Mouse (Mus musculus): ENCODE data around the gene Dnajb8. TPM values are rescaled to one million over a fixed set of nuclear protein-coding genes. Genes with fewer than 3 reads are reported as not detected.

The Dnajb8 gene
- polyA plus RNA-seq, 1 experiment from 2014 or later: not detected

- H3K27ac ChIP-seq: no peak overlapping the region
- no peaks in the 10 kb centered on the region for H3K36me3 ChIP-seq (ENCODE audit: inconsistent target)
- WGBS (ENCODE audit: missing documents): 86% methylated on average over 25 of the region's 25 CpGs
- H3K79me2 ChIP-seq (ENCODE audit: inconsistent target): no peaks in the 10 kb centered on the region
- no peak overlapping the region for H3K4me3 ChIP-seq (ENCODE audit: inconsistent target)
Observed at GRCm38 (mm10) chr6:88204531-88205385, 17.3 kb upstream of the Dnajb8 start.

- H3K79me2 ChIP-seq (ENCODE audit: inconsistent target): no peaks in the 10 kb centered on the region
- no peak overlapping the region for H3K27ac ChIP-seq
- no peak overlapping the region for H3K4me3 ChIP-seq (ENCODE audit: inconsistent target)
- WGBS (ENCODE audit: missing documents): 81% methylated on average over 7 of the region's 7 CpGs
- H3K36me3 ChIP-seq (ENCODE audit: inconsistent target): no peaks in the 10 kb centered on the region
Observed at GRCm38 (mm10) chr6:88205386-88205700, 16.7 kb upstream of the Dnajb8 start.

GRCm38 (mm10) chr6:88205937-88206336 is 16.1 kb upstream of the Dnajb8 start:
- 87% methylated on average over 9 of the region's 9 CpGs for WGBS (ENCODE audit: missing documents)
- Histone ChIP-seq H3K36me3 (ENCODE audit: inconsistent target) (no peaks in the 10 kb centered on the region), H3K4me3 (ENCODE audit: inconsistent target) (no peak overlapping the region), H3K79me2 (ENCODE audit: inconsistent target) (no peaks in the 10 kb centered on the region), H3K27ac (no peak overlapping the region)

GRCm38 (mm10) chr6:88206566-88206965 is 15.5 kb upstream of the Dnajb8 start:
- no peaks in the 10 kb centered on the region for H3K36me3 ChIP-seq (ENCODE audit: inconsistent target)
- no peaks in the 10 kb centered on the region for H3K79me2 ChIP-seq (ENCODE audit: inconsistent target)
- no peak overlapping the region for H3K4me3 ChIP-seq (ENCODE audit: inconsistent target)
- 23% methylated on average over 7 of the region's 7 CpGs for WGBS (ENCODE audit: missing documents)
- H3K27ac ChIP-seq: no peak overlapping the region

- WGBS (ENCODE audit: missing documents): 84% methylated on average over 10 of the region's 10 CpGs
- no peaks in the 10 kb centered on the region for H3K36me3 ChIP-seq (ENCODE audit: inconsistent target)
- no peak overlapping the region for H3K27ac ChIP-seq
- H3K4me3 ChIP-seq (ENCODE audit: inconsistent target): no peak overlapping the region
- no peaks in the 10 kb centered on the region for H3K79me2 ChIP-seq (ENCODE audit: inconsistent target)
Observed at GRCm38 (mm10) chr6:88207403-88208033, 14.6 kb upstream of the Dnajb8 start.

GRCm38 (mm10) chr6:88208321-88208720 is 13.7 kb upstream of the Dnajb8 start:
- Histone ChIP-seq H3K36me3 (ENCODE audit: inconsistent target) (no peaks in the 10 kb centered on the region), H3K79me2 (ENCODE audit: inconsistent target) (no peaks in the 10 kb centered on the region), H3K27ac (no peak overlapping the region), H3K4me3 (ENCODE audit: inconsistent target) (no peak overlapping the region)
- 95% methylated on average over 3 of the region's 3 CpGs for WGBS (ENCODE audit: missing documents)

GRCm38 (mm10) chr6:88209453-88209852 is 12.6 kb upstream of the Dnajb8 start:
- no peak overlapping the region for H3K4me3 ChIP-seq (ENCODE audit: inconsistent target)
- no peaks in the 10 kb centered on the region for H3K36me3 ChIP-seq (ENCODE audit: inconsistent target)
- no peaks in the 10 kb centered on the region for H3K79me2 ChIP-seq (ENCODE audit: inconsistent target)
- WGBS (ENCODE audit: missing documents): 66% methylated on average over 5 of the region's 5 CpGs
- no peak overlapping the region for H3K27ac ChIP-seq

- H3K4me3 ChIP-seq (ENCODE audit: inconsistent target): no peak overlapping the region
- 93% methylated on average over 2 of the region's 3 CpGs for WGBS (ENCODE audit: missing documents)
Observed at GRCm38 (mm10) chr6:88210182-88210581, 11.9 kb upstream of the Dnajb8 start.

GRCm38 (mm10) chr6:88215797-88216196 is 6.3 kb upstream of the Dnajb8 start:
- H3K36me3 ChIP-seq (ENCODE audit: inconsistent target): no peaks in the 10 kb centered on the region
- H3K4me3 ChIP-seq (ENCODE audit: inconsistent target): no peak overlapping the region
- H3K27ac ChIP-seq: no peak overlapping the region
- no peaks in the 10 kb centered on the region for H3K79me2 ChIP-seq (ENCODE audit: inconsistent target)
- 90% methylated on average over 6 of the region's 6 CpGs for WGBS (ENCODE audit: missing documents)

More at GRCm38 (mm10) chr6:88210182-88210581, 11.9 kb upstream of the Dnajb8 start:
- no peaks in the 10 kb centered on the region for H3K79me2 ChIP-seq (ENCODE audit: inconsistent target)
- H3K36me3 ChIP-seq (ENCODE audit: inconsistent target): no peaks in the 10 kb centered on the region
- no peak overlapping the region for H3K27ac ChIP-seq

GRCm38 (mm10) chr6:88216199-88216598 is 5.9 kb upstream of the Dnajb8 start:
- H3K36me3 ChIP-seq (ENCODE audit: inconsistent target): no peaks in the 10 kb centered on the region
- no peak overlapping the region for H3K4me3 ChIP-seq (ENCODE audit: inconsistent target)
- WGBS (ENCODE audit: missing documents): 89% methylated on average over 4 of the region's 4 CpGs
- no peak overlapping the region for H3K27ac ChIP-seq
- no peaks in the 10 kb centered on the region for H3K79me2 ChIP-seq (ENCODE audit: inconsistent target)

GRCm38 (mm10) chr6:88219094-88219493 is 3.0 kb upstream of the Dnajb8 start:
- H3K36me3 ChIP-seq (ENCODE audit: inconsistent target): no peaks in the 10 kb centered on the region
- H3K79me2 ChIP-seq (ENCODE audit: inconsistent target): no peaks in the 10 kb centered on the region
- 58% methylated on average over 4 of the region's 4 CpGs for WGBS (ENCODE audit: missing documents)
- H3K27ac ChIP-seq: no peak overlapping the region
- no peak overlapping the region for H3K4me3 ChIP-seq (ENCODE audit: inconsistent target)

- H3K27ac ChIP-seq: no peak overlapping the region
- H3K36me3 ChIP-seq (ENCODE audit: inconsistent target): no peaks in the 10 kb centered on the region
- no peaks in the 10 kb centered on the region for H3K79me2 ChIP-seq (ENCODE audit: inconsistent target)
- WGBS (ENCODE audit: missing documents): 62% methylated on average over 5 of the region's 5 CpGs
- no peak overlapping the region for H3K4me3 ChIP-seq (ENCODE audit: inconsistent target)
Observed at GRCm38 (mm10) chr6:88226570-88226994, 4.5 kb downstream of the Dnajb8 start.

- WGBS (ENCODE audit: missing documents): 74% methylated on average over 7 of the region's 7 CpGs
- Histone ChIP-seq H3K27ac (no peak overlapping the region), H3K36me3 (ENCODE audit: inconsistent target) (no peaks in the 10 kb centered on the region), H3K4me3 (ENCODE audit: inconsistent target) (no peak overlapping the region), H3K79me2 (ENCODE audit: inconsistent target) (no peaks in the 10 kb centered on the region)
Observed at GRCm38 (mm10) chr6:88227537-88227936, 5.5 kb downstream of the Dnajb8 start.

- H3K36me3 ChIP-seq (ENCODE audit: inconsistent target): no peaks in the 10 kb centered on the region
- no peak overlapping the region for H3K27ac ChIP-seq
- WGBS (ENCODE audit: missing documents): 8% methylated on average over 12 of the region's 12 CpGs
- H3K4me3 ChIP-seq (ENCODE audit: inconsistent target): no peak overlapping the region
- H3K79me2 ChIP-seq (ENCODE audit: inconsistent target): no peaks in the 10 kb centered on the region
Observed at GRCm38 (mm10) chr6:88229221-88229620, 7.2 kb downstream of the Dnajb8 start.

- H3K27ac ChIP-seq: no peak overlapping the region
- no peaks in the 10 kb centered on the region for H3K79me2 ChIP-seq (ENCODE audit: inconsistent target)
- WGBS (ENCODE audit: missing documents): 88% methylated on average over 6 of the region's 7 CpGs
- H3K36me3 ChIP-seq (ENCODE audit: inconsistent target): no peaks in the 10 kb centered on the region
- no peak overlapping the region for H3K4me3 ChIP-seq (ENCODE audit: inconsistent target)
Observed at GRCm38 (mm10) chr6:88231821-88232220, 9.8 kb downstream of the Dnajb8 start.
